Mouse (Mus musculus): ENCODE results near the gene Rgs12. TPM values are rescaled to one million over a fixed set of nuclear protein-coding genes. Genes with fewer than 3 reads are reported as not detected.

Rgs12 gene
- polyA plus RNA-seq, 1 experiment from 2014 or later, result 54.0 TPM

DNA sequence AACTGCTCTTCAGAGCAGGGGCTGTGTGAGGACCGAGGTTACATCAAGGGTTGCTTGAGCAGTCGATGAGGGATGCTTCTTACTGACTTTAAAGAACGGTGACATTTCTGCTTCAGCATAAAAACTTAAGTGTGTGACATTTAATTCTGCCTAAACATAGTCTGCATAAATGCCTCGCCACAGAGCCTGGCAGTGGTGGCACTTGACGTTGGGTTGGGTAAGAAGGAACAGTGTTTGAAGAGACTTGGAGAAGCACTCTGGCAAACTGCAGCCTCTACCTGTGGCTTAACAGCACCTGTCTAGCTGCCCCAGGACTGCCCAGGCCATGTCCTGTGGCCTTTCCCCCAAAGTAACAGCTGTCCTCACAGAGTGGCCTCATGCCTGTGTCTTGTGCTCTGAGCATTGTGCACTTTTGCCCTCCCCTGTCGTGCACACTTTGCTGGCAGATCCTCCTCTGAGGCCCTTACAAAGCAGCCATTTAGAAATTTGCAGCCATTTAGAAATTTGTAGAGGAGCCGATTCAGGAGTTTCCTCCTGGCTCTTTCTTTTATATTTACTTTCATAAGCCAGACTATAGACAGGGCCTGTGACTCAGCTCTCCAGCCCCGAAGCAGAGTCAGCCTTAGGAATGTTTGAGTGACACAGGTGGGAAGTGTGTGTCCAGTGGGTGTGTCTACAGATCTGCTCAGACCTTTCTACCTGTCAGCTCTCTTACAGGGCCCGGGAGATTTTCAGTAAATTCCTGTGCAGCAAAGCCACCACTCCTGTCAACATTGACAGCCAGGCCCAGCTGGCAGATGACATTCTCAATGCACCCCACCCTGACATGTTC, 71.4 kb downstream of the Rgs12 start:
- ATAC-seq (ENCODE audit: low FRiP score, low read depth), result no peak
- peaks cover 13% of the 10 kb centered on the region; the same call in 1 of the 2 replicates for H3K4me1 ChIP-seq

DNA sequence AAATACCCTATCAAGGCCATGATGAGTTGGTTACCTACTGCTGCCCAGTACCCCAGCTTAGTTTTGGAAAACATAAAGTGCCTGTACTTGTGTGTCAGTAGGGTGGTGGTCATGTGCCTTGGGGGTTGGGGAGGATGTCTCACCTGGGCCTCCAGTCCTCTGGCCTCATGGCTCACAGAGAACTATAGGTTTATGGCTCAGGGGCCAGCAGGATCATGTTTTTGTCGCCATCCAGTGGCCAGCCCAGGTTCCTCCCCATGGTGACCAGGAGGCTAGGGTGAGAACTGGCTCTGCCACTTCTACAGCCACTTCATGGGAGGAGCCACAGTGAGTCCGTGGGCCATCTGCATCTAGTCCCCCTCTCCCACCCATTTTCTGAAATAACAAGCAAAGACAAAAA, 75.7 kb downstream of the Rgs12 start:
- H3K9me3 ChIP-seq, result no peaks in the 10 kb centered on the region
- no peak overlapping the region for H3K27ac ChIP-seq
- H3K4me2 ChIP-seq (replicated peaks), result no peak overlapping the region
- no peaks in the 10 kb centered on the region for H3K27me3 ChIP-seq
- H3K9ac ChIP-seq, result no peak overlapping the region
- no peak for ATAC-seq (ENCODE audit: low FRiP score, low read depth)
- H3K36me3 ChIP-seq, result peaks cover 97% of the 10 kb centered on the region
- H3K4me1 ChIP-seq, result peaks cover 3% of the 10 kb centered on the region; the same call in 1 of the 2 replicates
- no peak overlapping the region for H3K4me3 ChIP-seq
- 22% methylated on average over 2 of the region's 2 CpGs for WGBS

More for the DNA sequence above, 71.4 kb downstream of the Rgs12 start:
- peaks cover 68% of the 10 kb centered on the region for H3K36me3 ChIP-seq
- no peak overlapping the region for H3K4me2 ChIP-seq (replicated peaks)
- H3K27ac ChIP-seq, result no peak overlapping the region
- WGBS, result 83% methylated on average over 9 of the region's 9 CpGs
- no peak overlapping the region for H3K4me3 ChIP-seq
- H3K9ac ChIP-seq, result no peak overlapping the region
- no peaks in the 10 kb centered on the region for H3K27me3 ChIP-seq
- no peaks in the 10 kb centered on the region for H3K9me3 ChIP-seq

DNA sequence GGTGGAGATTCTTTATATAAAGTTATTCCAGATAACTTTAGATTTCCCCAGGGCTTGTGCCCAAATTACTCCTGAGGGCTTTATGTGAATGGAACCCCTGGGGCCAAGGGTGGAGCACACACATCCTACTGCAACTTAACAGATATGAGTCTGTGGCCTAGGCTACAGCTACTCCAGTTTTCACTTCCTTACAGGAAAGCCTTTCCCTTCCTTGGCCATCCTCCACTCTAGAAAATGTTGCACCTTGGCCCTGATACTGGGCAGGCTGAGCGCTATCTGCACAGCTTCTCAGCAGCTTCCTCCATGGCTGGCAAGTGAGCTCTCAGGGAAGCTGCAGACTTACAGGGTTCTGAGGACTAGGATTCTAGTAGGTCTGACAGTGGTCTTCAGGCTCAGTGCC, 80.1 kb downstream of the Rgs12 start:
- H3K4me3 ChIP-seq, result no peak overlapping the region
- H3K4me2 ChIP-seq (replicated peaks), result no peak overlapping the region
- no peaks in the 10 kb centered on the region for H3K9me3 ChIP-seq
- no peaks in the 10 kb centered on the region for H3K4me1 ChIP-seq
- H3K27ac ChIP-seq, result no peak overlapping the region
- no peak for ATAC-seq (ENCODE audit: low FRiP score, low read depth)
- no peak overlapping the region for H3K9ac ChIP-seq
- no peaks in the 10 kb centered on the region for H3K27me3 ChIP-seq
- H3K36me3 ChIP-seq, result peaks cover 96% of the 10 kb centered on the region
- WGBS, result 92% methylated on average over 1 of the region's 1 CpGs

DNA sequence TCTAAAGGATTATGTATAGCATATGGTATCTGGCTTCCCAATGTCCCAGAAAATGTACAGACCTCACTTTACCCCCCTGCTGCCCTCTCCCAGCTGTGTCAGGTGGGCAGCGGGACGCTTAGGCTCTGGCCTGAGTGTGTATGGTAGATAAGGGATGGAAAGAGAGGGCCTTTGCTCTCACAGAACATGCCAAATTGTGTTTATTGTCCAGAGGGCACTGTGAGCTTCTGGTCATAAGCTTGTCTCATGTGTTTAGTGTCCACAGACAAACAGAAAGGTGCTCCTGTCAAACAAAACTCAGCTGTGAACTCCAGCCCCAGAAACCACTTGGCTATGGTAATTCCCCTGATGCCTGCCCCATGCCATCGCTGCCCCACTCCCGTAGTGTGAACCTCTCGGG, 80.5 kb downstream of the Rgs12 start:
- Histone ChIP-seq H3K4me2 (replicated peaks) (no peak overlapping the region), H3K4me3 (no peak overlapping the region), H3K27ac (no peak overlapping the region), H3K9ac (no peak overlapping the region), H3K27me3 (no peaks in the 10 kb centered on the region), H3K36me3 (peaks cover 93% of the 10 kb centered on the region), H3K9me3 (no peaks in the 10 kb centered on the region), H3K4me1 (no peaks in the 10 kb centered on the region)
- 95% methylated on average over 5 of the region's 5 CpGs for WGBS
- no peak for ATAC-seq (ENCODE audit: low FRiP score, low read depth)

DNA sequence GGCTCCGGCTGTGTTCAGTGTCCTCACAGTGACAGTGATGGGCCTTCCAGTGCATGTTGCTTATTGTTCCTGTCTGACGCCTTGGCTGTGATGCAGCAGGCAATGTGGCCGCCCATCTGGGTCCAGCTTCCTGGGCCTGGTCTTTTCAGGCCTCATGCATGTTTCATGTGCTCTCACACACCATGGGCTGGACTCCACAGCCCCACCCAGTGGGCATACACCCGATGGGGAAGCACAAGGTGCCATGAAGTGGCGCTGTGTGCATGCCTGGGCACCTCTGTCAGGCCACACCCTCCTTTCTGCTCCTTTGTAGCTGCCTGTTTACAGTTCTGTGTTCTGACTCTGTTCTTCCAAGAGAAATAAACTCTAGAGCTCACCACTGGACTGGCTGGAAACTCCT, 83.8 kb downstream of the Rgs12 start:
- H3K4me2 ChIP-seq (replicated peaks), result no peak overlapping the region
- WGBS, result 71% methylated on average over 5 of the region's 5 CpGs
- H3K9me3 ChIP-seq, result no peaks in the 10 kb centered on the region
- no peak for ATAC-seq (ENCODE audit: low FRiP score, low read depth)
- no peak overlapping the region for H3K27ac ChIP-seq
- H3K36me3 ChIP-seq, result peaks cover 74% of the 10 kb centered on the region
- H3K4me1 ChIP-seq, result no peaks in the 10 kb centered on the region
- H3K4me3 ChIP-seq, result no peak overlapping the region
- no peak overlapping the region for H3K9ac ChIP-seq
- no peaks in the 10 kb centered on the region for H3K27me3 ChIP-seq

DNA sequence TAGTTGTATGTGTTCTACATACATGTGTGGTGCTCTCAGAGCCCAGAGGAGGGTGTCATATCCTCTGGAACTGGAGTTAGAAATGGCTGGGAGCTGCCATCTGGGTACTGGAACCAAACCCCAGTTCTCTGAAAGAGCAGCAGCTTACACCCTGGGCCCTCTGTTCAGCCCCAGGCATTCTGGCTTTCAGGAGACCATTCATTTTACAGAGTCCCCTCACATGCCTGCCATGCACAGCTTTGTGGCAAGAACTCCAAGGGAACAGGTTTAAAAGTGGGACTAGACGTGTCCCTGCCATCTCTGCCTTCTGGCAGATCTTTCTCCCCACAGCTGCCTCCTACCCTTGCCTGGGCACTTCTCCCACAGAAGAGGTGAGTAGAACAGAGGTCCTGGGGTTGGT, 84.4 kb downstream of the Rgs12 start:
- Histone ChIP-seq H3K36me3 (peaks cover 69% of the 10 kb centered on the region), H3K4me1 (no peaks in the 10 kb centered on the region), H3K4me3 (no peak overlapping the region), H3K27me3 (no peaks in the 10 kb centered on the region), H3K9me3 (no peaks in the 10 kb centered on the region), H3K4me2 (replicated peaks) (no peak overlapping the region), H3K27ac (no peak overlapping the region), H3K9ac (no peak overlapping the region)
- no peak for ATAC-seq (ENCODE audit: low FRiP score, low read depth)
- 65% methylated on average over 1 of the region's 1 CpGs for WGBS

DNA sequence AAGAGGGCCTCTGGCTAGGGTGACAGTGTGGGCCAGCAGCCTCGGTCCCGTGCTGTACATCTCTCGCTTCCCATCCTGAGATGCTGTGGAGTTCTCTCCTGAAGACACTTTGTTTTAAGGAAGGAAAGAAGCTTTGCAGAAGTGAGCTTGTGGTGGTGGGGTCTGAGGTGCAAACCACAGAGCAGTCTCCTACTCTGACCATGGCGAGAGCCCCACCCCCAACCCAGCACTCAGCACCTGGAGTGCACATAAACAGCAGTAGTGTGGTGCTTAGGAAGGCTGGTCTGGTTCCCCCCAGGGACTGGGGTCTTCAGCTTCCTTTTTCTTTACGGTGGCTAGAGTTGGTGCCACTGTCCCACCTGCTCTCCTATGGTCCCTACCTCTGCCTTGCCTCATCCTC, 85.9 kb downstream of the Rgs12 start:
- Histone ChIP-seq H3K36me3 (peaks cover 53% of the 10 kb centered on the region), H3K27me3 (no peaks in the 10 kb centered on the region), H3K9me3 (no peaks in the 10 kb centered on the region), H3K4me1 (no peaks in the 10 kb centered on the region), H3K4me3 (no peak overlapping the region), H3K9ac (no peak overlapping the region), H3K27ac (no peak overlapping the region), H3K4me2 (replicated peaks) (no peak overlapping the region)
- no peak for ATAC-seq (ENCODE audit: low FRiP score, low read depth)
- WGBS, result 82% methylated on average over 5 of the region's 5 CpGs

DNA sequence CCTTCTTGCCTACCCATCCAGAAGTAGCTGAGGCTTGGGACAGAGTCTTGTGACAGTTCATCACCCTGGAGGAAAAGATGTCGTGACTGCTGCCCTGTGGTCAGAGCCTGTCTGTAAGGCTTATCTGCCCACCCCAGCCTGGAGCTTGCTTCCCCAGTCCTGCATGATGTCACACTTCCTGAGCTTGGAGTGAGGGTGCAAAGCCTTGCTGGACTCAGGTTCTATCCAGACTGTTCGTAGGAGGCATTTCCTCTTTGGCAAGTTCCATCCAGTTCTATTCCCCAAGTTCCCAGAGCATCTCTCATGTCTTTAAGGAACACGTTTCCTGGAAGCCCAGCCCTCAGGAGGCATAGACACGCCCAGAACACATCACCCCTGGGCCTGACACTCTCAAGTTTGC, 86.5 kb downstream of the Rgs12 start:
- Histone ChIP-seq H3K9me3 (no peaks in the 10 kb centered on the region), H3K27me3 (no peaks in the 10 kb centered on the region), H3K9ac (no peak overlapping the region; the same call in 1 of the 2 replicates), H3K36me3 (peaks cover 48% of the 10 kb centered on the region), H3K27ac (no peak overlapping the region), H3K4me3 (no peak overlapping the region), H3K4me1 (no peaks in the 10 kb centered on the region), H3K4me2 (replicated peaks) (no peak overlapping the region)
- 66% methylated on average over 4 of the region's 4 CpGs for WGBS
- no peak for ATAC-seq (ENCODE audit: low FRiP score, low read depth)

DNA sequence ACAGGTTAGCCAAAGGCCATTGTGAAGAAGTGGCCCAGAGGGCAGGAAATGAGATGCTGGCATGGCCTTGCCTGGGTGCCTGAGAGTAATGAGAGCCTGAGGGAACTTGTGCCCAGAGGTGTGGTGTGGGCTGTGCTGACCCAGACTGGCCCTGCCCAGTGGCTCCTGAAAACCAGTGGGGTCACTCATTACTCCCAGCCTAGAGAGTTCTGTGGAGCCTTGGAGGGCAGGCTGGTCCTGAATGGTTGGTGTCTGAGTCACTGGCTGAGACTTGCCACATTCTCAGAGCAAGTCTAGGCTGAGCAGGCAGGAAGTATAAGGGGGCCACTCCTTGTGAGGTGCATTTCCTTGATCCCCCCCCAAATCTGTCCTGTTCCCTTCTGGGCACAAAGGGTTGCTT, 88.2 kb downstream of the Rgs12 start:
- H3K9me3 ChIP-seq, result no peaks in the 10 kb centered on the region
- H3K4me1 ChIP-seq, result no peaks in the 10 kb centered on the region
- no peak overlapping the region for H3K4me3 ChIP-seq
- no peak overlapping the region for H3K27ac ChIP-seq
- H3K36me3 ChIP-seq, result peaks cover 32% of the 10 kb centered on the region
- H3K9ac ChIP-seq, result no peak overlapping the region
- H3K27me3 ChIP-seq, result no peaks in the 10 kb centered on the region
- no peak overlapping the region for H3K4me2 ChIP-seq (replicated peaks)
- ATAC-seq (ENCODE audit: low FRiP score, low read depth), result no peak

DNA sequence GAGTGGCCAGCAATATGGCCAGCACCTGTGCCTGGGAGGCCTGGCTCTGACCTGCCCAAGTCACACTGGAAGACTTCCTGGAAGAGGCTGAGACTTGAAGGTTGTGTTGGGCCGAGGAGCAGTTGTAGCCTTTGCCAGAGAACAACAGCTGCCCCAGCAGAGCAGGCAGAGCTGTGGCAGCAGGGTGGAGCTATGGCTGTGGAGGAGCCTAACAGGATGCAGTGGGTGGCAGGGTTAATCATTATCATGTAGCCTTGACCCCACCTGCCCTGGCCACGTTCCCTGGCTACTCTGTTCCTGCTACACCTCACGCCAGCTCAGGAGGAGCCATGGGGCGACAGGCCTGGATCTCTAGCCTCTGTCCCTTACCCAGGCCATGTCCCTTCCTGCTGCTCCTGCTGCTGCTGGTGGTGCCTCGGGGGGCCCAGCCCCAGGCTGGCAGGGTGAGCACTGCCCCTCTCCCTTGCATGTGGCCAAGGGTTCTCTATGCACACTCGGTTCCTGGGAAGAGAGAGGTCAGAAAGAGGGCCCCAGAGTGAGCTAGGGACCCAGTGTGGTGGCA, 92.1 kb downstream of the Rgs12 start, which contains the start of gene Hgfac:
Gene Hgfac (plus strand): TSS at position 242 of the 562 bp plus-strand sequence.
- no peak for ATAC-seq (ENCODE audit: low FRiP score, low read depth)
- Histone ChIP-seq H3K9me3 (no peaks in the 10 kb centered on the region), H3K4me2 (replicated peaks) (no peak within 1 kb of the TSS), H3K27me3 (no peaks in the 10 kb centered on the region), H3K36me3 (no peaks in the 10 kb centered on the region), H3K9ac (no peak within 1 kb of the TSS), H3K27ac (no peak within 1 kb of the TSS), H3K4me3 (no peak within 1 kb of the TSS), H3K4me1 (no peaks in the 10 kb centered on the region)
- 69% methylated on average over 6 of the region's 6 CpGs for WGBS

DNA sequence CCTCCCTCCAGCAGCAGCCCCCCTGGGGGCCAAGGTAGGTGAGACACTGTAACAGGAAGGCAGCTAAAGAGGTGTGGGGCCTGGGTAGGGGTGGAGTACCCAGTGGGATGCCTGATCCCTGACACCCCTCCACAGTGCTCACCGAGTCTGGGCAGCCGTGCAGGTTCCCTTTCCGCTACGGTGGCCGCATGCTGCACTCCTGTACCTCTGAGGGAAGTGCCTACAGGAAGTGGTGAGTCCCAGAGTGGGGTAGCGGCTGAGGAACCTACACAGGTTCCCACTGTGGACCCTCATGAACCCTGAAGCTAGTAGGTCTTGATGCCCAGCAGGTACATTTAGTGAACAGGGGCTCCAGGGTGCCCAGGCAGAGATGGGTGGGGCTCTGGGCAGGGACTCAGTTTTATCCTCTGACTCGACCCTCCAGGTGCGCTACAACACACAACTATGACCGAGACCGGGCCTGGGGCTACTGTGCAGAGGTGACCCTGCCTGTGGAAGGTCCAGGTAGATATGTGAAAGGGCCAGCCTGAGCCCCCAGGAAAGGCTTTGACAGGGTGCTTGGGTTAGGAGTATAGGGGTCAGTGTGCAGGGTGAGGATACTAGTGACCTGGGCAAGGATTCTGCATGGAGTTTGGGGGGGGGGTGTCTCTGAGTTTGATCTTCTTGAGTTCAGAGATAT, 93.3 kb downstream of the Rgs12 start:
- peak; percentile 24; the same call in 1 of the 2 replicates for ATAC-seq (ENCODE audit: low FRiP score, low read depth)
- H3K9me3 ChIP-seq, result no peaks in the 10 kb centered on the region
- no peaks in the 10 kb centered on the region for H3K4me1 ChIP-seq
- no peaks in the 10 kb centered on the region for H3K36me3 ChIP-seq
- no peak overlapping the region for H3K4me3 ChIP-seq
- WGBS, result 69% methylated on average over 10 of the region's 10 CpGs
- no peak overlapping the region for H3K9ac ChIP-seq
- H3K27me3 ChIP-seq, result no peaks in the 10 kb centered on the region
- no peak overlapping the region for H3K4me2 ChIP-seq (replicated peaks)
- H3K27ac ChIP-seq, result no peak overlapping the region

DNA sequence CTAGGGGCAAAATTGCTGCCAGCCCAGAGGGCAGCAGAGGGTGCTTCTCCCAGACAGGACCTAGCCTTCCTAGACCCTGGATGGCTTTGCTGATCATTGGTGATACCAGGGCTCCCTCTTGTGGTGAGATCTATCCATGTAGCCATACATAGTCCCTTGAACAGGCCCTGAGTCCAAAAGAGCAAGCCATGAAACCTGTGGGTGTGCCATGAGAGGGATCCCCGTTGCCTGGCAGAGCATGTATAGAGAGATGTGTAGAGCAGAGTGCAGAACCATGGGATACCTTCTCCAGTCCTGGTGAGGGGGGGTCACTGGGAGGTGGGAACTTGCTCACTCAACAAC, 93.8 kb downstream of the Rgs12 start:
- H3K9ac ChIP-seq, result no peak overlapping the region
- peak; percentile 77 for ATAC-seq (ENCODE audit: low FRiP score, low read depth)
- 16% methylated on average over 1 of the region's 1 CpGs for whole genome bisulfite sequencing

More for the DNA sequence above, 93.8 kb downstream of the Rgs12 start:
- Histone ChIP-seq H3K27me3 (no peaks in the 10 kb centered on the region), H3K4me2 (replicated peaks) (no peak overlapping the region), H3K27ac (no peak overlapping the region), H3K9me3 (no peaks in the 10 kb centered on the region), H3K4me1 (no peaks in the 10 kb centered on the region), H3K4me3 (no peak overlapping the region), H3K36me3 (no peaks in the 10 kb centered on the region)

Data from limb, embryonic 13.5 days (tissue).